Mouse (Mus musculus) olfactory bulb, adult 2 months (tissue): ENCODE measurements around the gene Tjap1.

Source experiments
- CTCF ChIP-seq: fragments of 200-500 bp; IDR thresholded peaks from 2 replicates; pipeline ENCODE4 v1.5.1; 2012; ENCODE audit warnings: low read depth, mild to moderate bottlenecking, low read length, moderate library complexity; ENCODE audit not compliant: insufficient read depth
- POLR2A ChIP-seq: fragments of 200-500 bp; IDR thresholded peaks from 2 replicates; pipeline ENCODE4 v1.6.1; 2012; ENCODE audit warnings: mild to moderate bottlenecking, low read depth, low read length, moderate library complexity; ENCODE audit not compliant: insufficient read depth

DNA sequence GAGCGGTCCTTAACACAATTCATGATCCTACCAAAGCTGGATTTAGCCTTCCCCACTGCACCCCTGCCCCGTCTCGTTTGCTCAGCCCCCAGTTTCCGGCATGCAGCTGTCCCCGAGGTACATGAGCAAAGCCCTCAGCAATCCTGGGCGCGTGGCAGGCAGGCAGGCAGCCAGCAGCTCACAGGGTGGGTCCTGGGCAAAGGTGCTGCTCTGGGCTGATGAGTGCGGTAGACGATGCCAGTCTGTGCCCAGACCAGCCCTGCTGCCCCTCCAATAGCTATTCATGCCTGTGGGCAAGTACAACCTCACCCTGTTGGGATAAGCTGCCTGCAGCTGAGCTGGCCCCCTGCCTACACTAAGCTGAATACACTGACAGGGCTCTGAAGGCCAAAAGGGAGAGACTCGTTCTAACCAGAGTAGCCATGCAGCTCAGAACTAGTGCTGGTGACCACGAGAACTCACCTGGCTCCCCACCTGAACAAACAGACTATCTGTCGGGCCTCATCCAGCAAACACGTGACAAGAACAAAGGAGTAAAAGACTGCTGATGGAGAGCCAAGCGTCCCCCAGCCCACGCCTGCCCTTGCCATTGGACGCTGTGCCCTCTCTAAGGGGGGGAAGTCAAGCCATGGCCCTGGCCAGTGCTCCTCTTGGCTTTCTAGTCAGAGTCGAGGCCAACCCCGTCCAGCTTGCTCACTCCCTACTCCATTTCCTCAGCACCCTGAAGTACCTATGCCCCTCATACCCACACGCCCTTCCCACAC lies 12.9 kb downstream of the Tjap1 start:
- TF ChIP-seq POLR2A: no peak
- no peak for TF ChIP-seq CTCF
